Mouse (Mus musculus): ENCODE data around the gene Isg20l2. TPM values are rescaled to one million over a fixed set of nuclear protein-coding genes. Genes with fewer than 3 reads are reported as not detected.

Gene Isg20l2
- polyA plus RNA-seq, 1 experiment = 17.6 TPM

- no peak for TF ChIP-seq GATA1 (IDR thresholded peaks at IDR 0.05; ENCODE audit: low read length)
Observed at GRCm38 (mm10) chr3:87934501-87934900, 4.4 kb downstream of the Isg20l2 start.

GRCm38 (mm10) chr3:87935201-87935600 lies 5.1 kb downstream of the Isg20l2 start:
- no peak for TF ChIP-seq GATA1 (IDR thresholded peaks at IDR 0.05; ENCODE audit: low read length)

DNA sequence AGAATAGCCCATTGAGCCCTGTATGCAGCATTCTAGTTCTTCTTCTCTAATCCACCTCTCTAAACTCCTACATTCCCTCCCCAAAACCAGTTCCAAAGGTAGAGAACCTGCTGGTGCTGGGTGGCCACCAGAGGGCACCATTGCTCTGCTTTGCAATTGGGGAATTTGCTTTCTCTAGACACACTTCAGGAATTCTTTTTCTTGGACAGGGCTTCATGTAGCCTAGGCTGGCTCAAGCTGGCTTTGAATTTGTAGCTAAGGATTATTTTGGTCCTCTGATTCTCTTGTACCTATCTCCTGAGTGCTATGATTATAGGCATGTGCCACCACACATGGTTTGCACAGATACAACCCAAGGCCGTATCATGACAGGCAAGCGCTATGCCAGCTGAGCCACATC lies 5.7 kb downstream of the Isg20l2 start:
- no peak for TF ChIP-seq GATA1 (IDR thresholded peaks at IDR 0.05; ENCODE audit: low read length)

DNA sequence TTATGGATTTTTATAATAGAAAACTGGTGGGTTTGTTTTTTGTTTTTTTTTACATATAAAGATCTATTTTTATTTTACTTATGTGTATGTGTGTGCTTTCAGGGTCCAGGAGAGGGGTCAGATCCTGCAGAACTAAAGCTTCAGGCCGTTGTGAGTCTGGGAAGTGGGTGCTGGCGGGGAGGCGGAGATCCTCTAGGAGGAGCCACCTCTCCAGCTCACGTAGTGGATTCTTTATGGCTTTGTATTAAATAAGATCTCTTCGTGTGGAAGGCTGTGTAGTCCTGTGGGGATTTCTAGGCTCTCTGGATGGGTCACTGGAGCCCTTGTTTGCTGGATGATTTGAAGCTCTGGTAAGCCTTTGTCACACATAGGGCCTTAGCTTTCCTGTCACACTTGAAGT lies 10.5 kb downstream of the Isg20l2 start:
- no peak for TF ChIP-seq GATA1 (IDR thresholded peaks at IDR 0.05; ENCODE audit: low read length)

DNA sequence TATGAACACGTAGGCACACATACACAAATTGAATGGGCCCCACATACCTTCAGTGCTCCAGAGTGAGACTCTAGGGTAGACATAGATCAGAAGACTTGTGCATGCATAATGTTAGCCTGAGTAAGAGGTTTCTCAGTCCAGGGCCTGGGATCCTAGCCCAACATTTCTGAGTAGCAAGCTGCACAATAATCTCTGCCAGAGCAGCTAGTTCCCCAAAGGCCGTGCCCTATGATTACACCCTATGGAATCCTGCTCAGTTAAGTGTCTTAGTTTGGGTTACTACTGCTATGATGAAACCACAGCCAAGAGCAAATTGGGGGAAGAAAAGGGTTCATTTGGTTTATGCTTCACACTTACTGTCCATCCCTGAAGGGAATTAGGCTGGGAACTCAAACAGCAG lies 12.4 kb downstream of the Isg20l2 start:
- no peak for TF ChIP-seq GATA1 (IDR thresholded peaks at IDR 0.05; ENCODE audit: low read length)

GRCm38 (mm10) chr3:87943586-87943985 lies 13.5 kb downstream of the Isg20l2 start:
- TF ChIP-seq GATA1 (IDR thresholded peaks at IDR 0.05; ENCODE audit: low read length) = no peak

DNA sequence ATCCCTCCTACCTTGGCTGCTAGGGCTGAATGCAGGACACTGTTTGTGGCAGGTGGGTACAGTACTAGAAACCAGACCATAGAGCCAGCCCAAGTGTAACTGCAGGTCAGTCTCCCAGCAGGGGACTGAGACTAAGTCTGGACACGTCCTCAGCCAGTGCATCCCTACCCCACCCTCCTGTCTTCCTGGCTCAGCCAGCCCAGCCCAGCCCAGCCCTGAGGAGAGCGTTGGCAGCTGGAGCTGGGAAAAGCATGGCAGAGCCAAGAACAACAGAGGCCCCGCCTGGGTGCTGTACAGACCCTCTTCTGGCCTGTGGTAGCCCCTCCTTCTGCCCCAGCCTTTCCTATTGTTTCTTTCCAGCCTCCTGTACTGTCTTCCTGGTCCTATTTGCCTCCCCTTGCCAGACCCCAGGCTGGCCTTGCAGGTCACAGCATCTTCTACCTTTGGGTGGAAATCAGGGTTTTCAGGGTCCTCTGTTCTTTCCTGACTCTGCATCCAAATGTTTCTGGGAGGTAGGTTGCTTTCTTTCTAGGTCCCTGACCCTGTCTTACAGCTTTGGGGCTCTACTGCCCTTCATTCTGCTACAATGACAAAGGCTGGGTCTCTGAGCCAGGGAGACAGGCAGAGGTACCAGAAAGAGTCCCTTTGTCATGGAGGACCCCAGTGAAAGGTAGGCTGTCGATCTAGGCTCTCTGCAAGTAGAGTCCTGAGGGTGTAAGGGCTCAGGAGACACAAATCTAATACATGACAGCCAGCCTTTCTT lies 14.9 kb downstream of the Isg20l2 start:
- TF ChIP-seq GATA1 (IDR thresholded peaks at IDR 0.05; ENCODE audit: low read length) = no peak

GRCm38 (mm10) chr3:87945781-87946540 lies 15.8 kb downstream of the Isg20l2 start:
- TF ChIP-seq GATA1 (IDR thresholded peaks at IDR 0.05; ENCODE audit: low read length) = no peak

GRCm38 (mm10) chr3:87946541-87946860 lies 16.4 kb downstream of the Isg20l2 start:
- TF ChIP-seq GATA1 (IDR thresholded peaks at IDR 0.05; ENCODE audit: low read length) = no peak

DNA sequence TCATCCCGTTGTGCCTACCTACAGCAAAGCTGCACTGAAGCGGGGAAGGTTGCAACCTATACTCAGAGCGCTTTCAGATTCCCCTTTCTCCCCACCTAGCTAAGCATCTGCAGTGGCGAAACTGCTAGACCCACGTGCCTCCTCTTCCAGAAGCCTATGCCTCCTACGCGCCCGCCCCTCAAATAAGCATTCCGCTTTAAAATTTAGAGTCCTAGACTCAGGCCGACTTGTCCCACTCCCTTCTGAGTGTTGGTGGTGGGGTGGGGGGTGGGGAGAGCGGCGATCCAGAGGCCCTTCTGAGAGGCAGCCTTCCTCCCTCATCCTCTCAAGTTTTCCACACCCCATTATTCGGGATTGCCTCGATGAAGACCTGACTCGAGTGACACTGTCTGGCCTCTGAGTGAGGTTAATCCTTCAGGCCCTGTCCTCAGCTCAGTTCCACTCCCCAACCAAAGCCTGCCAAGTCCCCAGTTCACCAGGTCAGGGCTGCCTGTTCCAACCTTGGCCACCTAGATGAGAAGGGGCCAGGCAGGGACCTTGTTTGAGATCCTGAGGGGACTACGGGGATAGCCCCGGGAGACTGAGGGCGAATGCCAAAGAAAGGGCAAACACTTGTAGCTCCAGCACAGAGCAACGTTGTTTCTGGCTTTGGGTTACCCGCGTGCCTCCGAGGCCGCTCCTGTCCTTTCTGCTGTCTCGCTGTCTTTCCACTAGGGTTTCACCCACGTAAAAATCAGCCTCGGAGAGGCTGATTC lies 17.1 kb downstream of the Isg20l2 start:
- TF ChIP-seq GATA1 (IDR thresholded peaks at IDR 0.05; ENCODE audit: low read length) = no peak

GRCm38 (mm10) chr3:87947811-87948199 lies 17.7 kb downstream of the Isg20l2 start:
- no peak for TF ChIP-seq GATA1 (IDR thresholded peaks at IDR 0.05; ENCODE audit: low read length)

DNA sequence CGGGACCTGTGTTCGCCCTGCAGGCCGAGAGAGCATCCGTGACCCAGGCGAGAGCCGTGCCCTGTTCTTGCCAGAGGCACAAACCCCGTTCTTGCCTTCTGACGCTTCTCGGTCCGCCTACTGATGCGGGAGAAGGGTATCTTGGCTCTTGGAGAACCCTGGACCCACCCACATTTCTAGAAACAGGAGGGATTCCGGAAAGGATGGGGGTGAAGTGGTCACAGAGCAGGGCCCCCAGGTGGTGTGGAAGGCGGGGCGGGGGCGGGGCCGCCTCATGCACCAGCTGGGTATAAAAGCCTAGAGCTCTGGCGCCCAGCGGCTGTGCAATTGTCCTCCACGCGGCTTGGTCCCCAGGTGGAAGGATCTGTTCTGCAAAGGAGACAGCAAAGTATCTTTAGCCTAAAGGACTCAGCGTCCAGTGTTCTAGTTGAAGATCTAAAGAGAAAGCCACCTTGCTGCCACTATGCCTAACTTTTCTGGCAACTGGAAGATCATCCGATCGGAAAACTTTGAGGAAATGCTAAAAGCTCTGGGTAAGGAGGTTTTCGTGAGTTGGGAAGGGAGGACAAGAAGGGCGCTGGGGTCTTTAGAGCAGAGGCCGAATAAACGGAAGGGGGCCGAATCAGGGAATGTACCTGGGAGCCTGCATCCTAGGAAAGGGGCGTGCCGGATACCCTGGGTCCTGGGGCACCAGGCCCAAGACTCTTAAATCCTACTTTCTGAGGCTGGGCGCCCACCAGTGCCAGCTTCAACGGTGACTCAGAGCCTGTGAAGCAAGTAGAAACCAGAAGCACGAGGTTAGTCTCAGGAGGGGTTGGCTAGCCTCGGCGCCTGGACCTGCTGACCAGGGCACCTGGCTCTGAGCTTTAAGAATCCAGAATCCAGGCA lies 18.5 kb downstream of the Isg20l2 start, which contains the start of gene Crabp2:
Gene Crabp2 (plus strand): TSS at position 289 of the 888 bp plus-strand sequence.
- no peak for TF ChIP-seq GATA1 (IDR thresholded peaks at IDR 0.05; ENCODE audit: low read length)

DNA sequence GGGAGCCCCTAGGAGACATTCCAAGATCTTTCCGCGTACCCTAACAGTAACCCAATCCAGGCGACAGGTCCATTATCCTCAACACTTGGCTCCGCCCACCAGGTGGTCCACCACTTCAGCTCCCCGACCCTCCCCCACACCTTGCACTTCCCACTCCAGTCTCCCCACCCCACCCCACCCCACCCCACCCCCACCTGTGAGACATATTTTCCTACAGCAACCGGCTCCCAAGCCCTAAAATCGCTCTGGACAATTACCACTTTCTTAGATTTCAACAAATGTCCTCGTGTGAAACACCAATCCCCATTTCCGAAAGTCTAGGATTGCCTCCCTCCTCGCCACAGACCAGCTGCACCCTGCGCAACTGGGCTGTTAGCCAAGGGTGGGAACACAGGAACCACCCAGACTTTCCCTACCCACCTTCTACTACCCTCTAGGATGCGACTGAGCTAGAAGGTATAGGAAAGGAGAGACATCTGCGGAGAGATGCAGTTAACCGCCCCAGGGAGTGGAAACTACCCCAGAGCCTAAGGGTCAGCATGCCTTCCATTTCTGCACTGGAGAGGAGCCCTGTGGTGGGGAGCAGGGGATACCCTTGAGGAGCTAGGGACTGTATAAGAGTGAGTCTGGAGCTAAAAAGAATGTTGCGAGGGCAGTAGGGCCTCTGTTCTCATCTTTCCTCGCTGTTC lies 19.3 kb downstream of the Isg20l2 start:
- no peak for TF ChIP-seq GATA1 (IDR thresholded peaks at IDR 0.05; ENCODE audit: low read length)

- TF ChIP-seq GATA1 (IDR thresholded peaks at IDR 0.05; ENCODE audit: low read length) = no peak
Observed at GRCm38 (mm10) chr3:87949955-87950515, 19.9 kb downstream of the Isg20l2 start.

Measured in G1E-ER4 (cell line).